Mouse (Mus musculus): Measurements from ENCODE around the gene Prdm1. TPM values are rescaled to one million over a fixed set of nuclear protein-coding genes. Genes with fewer than 3 reads are reported as not detected.

Gene Prdm1
- polyA plus RNA-seq, 1 experiment, result 0.29 TPM

GRCm38 (mm10) chr10:44409054-44409453 is 119.2 kb downstream of the Prdm1 start:
- Histone ChIP-seq H3K4me3 (replicated peaks; ENCODE audit: insufficient read depth, low read depth, low read length) (no peak overlapping the region), H3K27ac (ENCODE audit: insufficient read depth, low read length) (no peak overlapping the region), H3K27me3 (ENCODE audit: control insufficient read depth, insufficient read depth, low read length) (no peaks in the 10 kb centered on the region), H3K4me1 (ENCODE audit: control insufficient read depth, insufficient read depth, low read length) (no peaks in the 10 kb centered on the region; the same call in 1 of the 2 replicates)
- WGBS, result 73% methylated on average over 10 of the region's 10 CpGs
- TF ChIP-seq CTCF (IDR thresholded peaks at IDR 0.05; ENCODE audit: borderline replicate concordance, insufficient read depth, low read depth, low read length) (no peak), POLR2A (IDR thresholded peaks at IDR 0.05; ENCODE audit: borderline replicate concordance, insufficient read depth, low read length) (no peak)
- no peak for DNase-seq

GRCm38 (mm10) chr10:44403415-44403814 is 124.9 kb downstream of the Prdm1 start:
- Histone ChIP-seq H3K4me3 (replicated peaks; ENCODE audit: insufficient read depth, low read depth, low read length) (no peak overlapping the region), H3K4me1 (ENCODE audit: control insufficient read depth, insufficient read depth, low read length) (no peaks in the 10 kb centered on the region), H3K27ac (ENCODE audit: insufficient read depth, low read length) (no peak overlapping the region), H3K27me3 (ENCODE audit: control insufficient read depth, insufficient read depth, low read length) (no peaks in the 10 kb centered on the region)
- TF ChIP-seq CTCF (IDR thresholded peaks at IDR 0.05; ENCODE audit: borderline replicate concordance, insufficient read depth, low read depth, low read length), result no peak
- no peak for TF ChIP-seq POLR2A (IDR thresholded peaks at IDR 0.05; ENCODE audit: borderline replicate concordance, insufficient read depth, low read length)
- WGBS, result 84% methylated on average over 7 of the region's 7 CpGs
- no peak for DNase-seq

- no peak overlapping the region for H3K4me3 ChIP-seq (replicated peaks; ENCODE audit: insufficient read depth, low read depth, low read length)
- H3K27ac ChIP-seq (ENCODE audit: insufficient read depth, low read length), result no peak overlapping the region
- H3K4me1 ChIP-seq (ENCODE audit: control insufficient read depth, insufficient read depth, low read length), result no peaks in the 10 kb centered on the region
- no peak for DNase-seq
- TF ChIP-seq POLR2A (IDR thresholded peaks at IDR 0.05; ENCODE audit: borderline replicate concordance, insufficient read depth, low read length) (no peak), CTCF (IDR thresholded peaks at IDR 0.05; ENCODE audit: borderline replicate concordance, insufficient read depth, low read depth, low read length) (no peak)
- WGBS, result 82% methylated on average over 10 of the region's 10 CpGs
- no peaks in the 10 kb centered on the region for H3K27me3 ChIP-seq (ENCODE audit: control insufficient read depth, insufficient read depth, low read length)
These were observed 126.7 kb downstream of the Prdm1 start for GRCm38 (mm10) chr10:44401600-44401999.

GRCm38 (mm10) chr10:44400602-44401001 is 127.7 kb downstream of the Prdm1 start:
- TF ChIP-seq CTCF (IDR thresholded peaks at IDR 0.05; ENCODE audit: borderline replicate concordance, insufficient read depth, low read depth, low read length) (no peak), POLR2A (IDR thresholded peaks at IDR 0.05; ENCODE audit: borderline replicate concordance, insufficient read depth, low read length) (no peak)
- 80% methylated on average over 13 of the region's 13 CpGs for WGBS
- no peak overlapping the region for H3K4me3 ChIP-seq (replicated peaks; ENCODE audit: insufficient read depth, low read depth, low read length)
- H3K27me3 ChIP-seq (ENCODE audit: control insufficient read depth, insufficient read depth, low read length), result no peaks in the 10 kb centered on the region
- no peak for DNase-seq
- no peaks in the 10 kb centered on the region for H3K4me1 ChIP-seq (ENCODE audit: control insufficient read depth, insufficient read depth, low read length)
- H3K27ac ChIP-seq (ENCODE audit: insufficient read depth, low read length), result no peak overlapping the region

GRCm38 (mm10) chr10:44400119-44400518 is 128.2 kb downstream of the Prdm1 start:
- no peak overlapping the region for H3K4me3 ChIP-seq (replicated peaks; ENCODE audit: insufficient read depth, low read depth, low read length)

GRCm38 (mm10) chr10:44392855-44393254 is 135.4 kb downstream of the Prdm1 start:
- TF ChIP-seq POLR2A (IDR thresholded peaks at IDR 0.05; ENCODE audit: borderline replicate concordance, insufficient read depth, low read length), result no peak
- Histone ChIP-seq H3K27me3 (ENCODE audit: control insufficient read depth, insufficient read depth, low read length) (no peaks in the 10 kb centered on the region), H3K4me3 (replicated peaks; ENCODE audit: insufficient read depth, low read depth, low read length) (no peak overlapping the region), H3K27ac (ENCODE audit: insufficient read depth, low read length) (no peak overlapping the region), H3K4me1 (ENCODE audit: control insufficient read depth, insufficient read depth, low read length) (no peaks in the 10 kb centered on the region)
- 53% methylated on average over 8 of the region's 8 CpGs for WGBS
- DNase-seq, result no peak

More at GRCm38 (mm10) chr10:44400119-44400518, 128.2 kb downstream of the Prdm1 start:
- Histone ChIP-seq H3K4me1 (ENCODE audit: control insufficient read depth, insufficient read depth, low read length) (no peaks in the 10 kb centered on the region), H3K27ac (ENCODE audit: insufficient read depth, low read length) (no peak overlapping the region), H3K27me3 (ENCODE audit: control insufficient read depth, insufficient read depth, low read length) (no peaks in the 10 kb centered on the region)
- TF ChIP-seq CTCF (IDR thresholded peaks at IDR 0.05; ENCODE audit: borderline replicate concordance, insufficient read depth, low read depth, low read length) (no peak), POLR2A (IDR thresholded peaks at IDR 0.05; ENCODE audit: borderline replicate concordance, insufficient read depth, low read length) (no peak)
- no peak for DNase-seq
- WGBS, result 75% methylated on average over 3 of the region's 3 CpGs

- H3K4me3 ChIP-seq (replicated peaks; ENCODE audit: insufficient read depth, low read depth, low read length), result no peak overlapping the region
- no peak for DNase-seq
- TF ChIP-seq POLR2A (IDR thresholded peaks at IDR 0.05; ENCODE audit: borderline replicate concordance, insufficient read depth, low read length), result no peak
- no peak for TF ChIP-seq CTCF (IDR thresholded peaks at IDR 0.05; ENCODE audit: borderline replicate concordance, insufficient read depth, low read depth, low read length)
- H3K27me3 ChIP-seq (ENCODE audit: control insufficient read depth, insufficient read depth, low read length), result no peaks in the 10 kb centered on the region
- 74% methylated on average over 12 of the region's 12 CpGs for WGBS
- no peaks in the 10 kb centered on the region for H3K4me1 ChIP-seq (ENCODE audit: control insufficient read depth, insufficient read depth, low read length)
- no peak overlapping the region for H3K27ac ChIP-seq (ENCODE audit: insufficient read depth, low read length)
These were observed 136.6 kb downstream of the Prdm1 start for GRCm38 (mm10) chr10:44391509-44392290.

- H3K4me1 ChIP-seq (ENCODE audit: control insufficient read depth, insufficient read depth, low read length), result no peaks in the 10 kb centered on the region
These were observed 138.0 kb downstream of the Prdm1 start for GRCm38 (mm10) chr10:44390286-44390685.

More at GRCm38 (mm10) chr10:44390286-44390685, 138.0 kb downstream of the Prdm1 start:
- H3K4me3 ChIP-seq (replicated peaks; ENCODE audit: insufficient read depth, low read depth, low read length), result no peak overlapping the region
- DNase-seq, result no peak
- TF ChIP-seq CTCF (IDR thresholded peaks at IDR 0.05; ENCODE audit: borderline replicate concordance, insufficient read depth, low read depth, low read length) (no peak), POLR2A (IDR thresholded peaks at IDR 0.05; ENCODE audit: borderline replicate concordance, insufficient read depth, low read length) (no peak)
- H3K27me3 ChIP-seq (ENCODE audit: control insufficient read depth, insufficient read depth, low read length), result no peaks in the 10 kb centered on the region
- H3K27ac ChIP-seq (ENCODE audit: insufficient read depth, low read length), result no peak overlapping the region
- 85% methylated on average over 5 of the region's 5 CpGs for WGBS

Data from cerebellum, adult 2 months (tissue).